Mouse (Mus musculus) forebrain, embryonic 15.5 days (tissue): ENCODE data around the gene Neurl1b. TPM values are rescaled to one million over a fixed set of nuclear protein-coding genes. Genes with fewer than 3 reads are reported as not detected.

Source experiments
- ATAC-seq: fragments of 200-750 bp; cut with Nextera tagmentation; replicated peaks from 2 replicates; pipeline ENCODE4 v1.8.0; 2017; ENCODE audit warnings: mild to moderate bottlenecking, moderate TSS enrichment, moderate library complexity
- H3K27ac ChIP-seq: fragments of 300-500 bp; sonication (generic); replicated peaks from 2 replicates; pipeline ENCODE4 v1.5.1; 2015; ENCODE audit warnings: mild to moderate bottlenecking, inconsistent platforms
- H3K27me3 ChIP-seq: fragments of 300-500 bp; sonication (generic); 2 replicates; pipeline ENCODE4 v1.6.1; 2015; ENCODE audit warnings: inconsistent platforms
- H3K36me3 ChIP-seq: fragments of 300-500 bp; sonication (generic); 2 replicates; pipeline ENCODE4 v1.6.1; 2015; ENCODE audit warnings: mild to moderate bottlenecking, inconsistent platforms
- H3K4me1 ChIP-seq: fragments of 300-500 bp; sonication (generic); 2 replicates; pipeline ENCODE4 v1.6.1; 2015; ENCODE audit warnings: inconsistent platforms
- H3K4me2 ChIP-seq: fragments of 300-500 bp; sonication (generic); replicated peaks from 2 replicates; pipeline ENCODE4 v1.6.1; 2015; ENCODE audit warnings: mild to moderate bottlenecking, inconsistent platforms
- H3K4me3 ChIP-seq: fragments of 300-500 bp; sonication (generic); 2 replicates; pipeline ENCODE4 v1.5.1; 2015; ENCODE audit warnings: mild to moderate bottlenecking, inconsistent platforms
- H3K9ac ChIP-seq: fragments of 300-500 bp; sonication (generic); replicated peaks from 2 replicates; pipeline ENCODE4 v1.6.1; 2015; ENCODE audit warnings: mild to moderate bottlenecking, inconsistent platforms
- H3K9me3 ChIP-seq: fragments of 300-500 bp; sonication (generic); 2 replicates; pipeline ENCODE4 v1.6.1; 2016; ENCODE audit warnings: inconsistent platforms
- WGBS: fragments of 180-500 bp; shearing (Covaris S2); methylation state at CpG from one replicate; pipeline ENCODE4 v1.1.7; 2015; ENCODE audit warnings: mixed read lengths; 5-methylcytosine and 5-hydroxymethylcytosine counted together
- polyA plus RNA-seq: library from polyadenylated mRNA; unstranded; fragments of >200 nt; fragmentation: Nextera tagmentation; extraction: Ambion mirVana; gene quantifications from 2 replicates; pipeline ENCODE4 v1.2.1, GENCODE M21; 2015

The Neurl1b gene
- polyA plus RNA-seq, 1 experiment from 2014 or later = 2.7 TPM

DNA sequence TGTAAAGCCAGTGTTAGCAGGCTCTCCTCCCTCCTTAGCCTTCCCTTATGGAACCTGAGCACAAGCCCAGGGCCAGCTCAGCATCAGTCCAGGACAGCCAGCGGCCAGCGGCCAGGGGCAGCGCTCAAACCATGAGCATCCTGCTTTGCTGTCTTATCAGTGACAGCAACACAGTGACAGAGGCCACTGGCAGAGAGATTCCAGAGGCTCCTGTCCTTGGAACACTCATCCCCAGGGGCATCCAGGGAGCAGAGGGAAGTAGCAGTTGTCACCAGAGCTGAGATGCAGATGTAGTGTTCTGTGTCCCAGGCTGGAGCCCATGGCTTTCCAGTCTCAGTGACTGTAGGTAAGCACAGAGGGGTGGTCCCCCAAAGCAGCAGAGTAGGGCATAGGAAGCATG, 32.5 kb upstream of the Neurl1b start:
- Histone ChIP-seq H3K27ac (peak overlapping the region; percentile 91), H3K27me3 (no peaks in the 10 kb centered on the region), H3K36me3 (no peaks in the 10 kb centered on the region), H3K4me1 (peaks cover 26% of the 10 kb centered on the region), H3K9me3 (no peaks in the 10 kb centered on the region), H3K9ac (no peak overlapping the region), H3K4me3 (no peak overlapping the region), H3K4me2 (no peak overlapping the region)
- ATAC-seq = no peak
- 82% methylated on average over 3 of the region's 3 CpGs for WGBS

DNA sequence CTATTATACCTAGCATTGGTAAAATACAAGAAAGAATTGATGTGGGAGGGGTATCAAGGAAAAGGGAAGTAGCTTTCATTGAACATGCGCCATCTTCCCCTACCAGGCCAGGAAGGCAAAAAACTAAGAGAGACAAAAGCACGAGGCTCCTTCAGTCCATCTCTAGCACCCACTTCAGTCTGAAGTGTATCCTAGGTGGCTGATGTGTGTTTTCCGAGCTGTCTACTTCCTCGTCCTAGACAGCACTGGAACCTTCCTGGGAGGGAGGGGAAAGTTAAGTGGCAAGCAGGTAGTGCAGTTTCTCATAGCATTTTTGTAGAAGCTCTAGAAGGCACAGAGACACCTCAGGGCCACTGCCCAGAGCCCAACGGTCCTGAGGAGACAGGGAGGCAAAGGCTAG, 31.9 kb upstream of the Neurl1b start:
- 78% methylated on average over 5 of the region's 5 CpGs for WGBS
- ATAC-seq = no peak

DNA sequence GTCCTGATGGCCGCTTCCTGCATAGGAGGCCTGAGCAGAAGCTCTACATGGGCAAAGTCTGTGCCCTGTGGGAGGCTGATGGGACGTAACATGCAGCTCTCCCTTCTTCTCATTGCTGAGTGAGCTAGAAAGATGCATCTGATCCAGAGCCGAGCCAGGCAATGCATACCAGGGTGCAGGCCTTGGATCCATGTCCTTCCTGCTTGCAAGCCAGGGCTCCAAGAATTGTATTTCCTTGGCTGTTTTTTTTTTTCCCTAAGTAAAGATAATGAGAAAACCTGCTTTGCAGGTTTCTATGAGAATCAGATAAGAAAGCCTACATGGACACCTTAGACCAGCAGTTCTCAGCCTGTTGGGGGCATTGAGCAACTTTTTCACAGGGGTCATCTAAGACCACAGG, 30.5 kb upstream of the Neurl1b start:
- no peak overlapping the region for H3K9ac ChIP-seq
- no peak overlapping the region for H3K27ac ChIP-seq
- 93% methylated on average over 3 of the region's 3 CpGs for WGBS
- H3K4me2 ChIP-seq = no peak overlapping the region
- H3K9me3 ChIP-seq = no peaks in the 10 kb centered on the region
- ATAC-seq = no peak
- no peaks in the 10 kb centered on the region for H3K36me3 ChIP-seq
- H3K4me3 ChIP-seq = no peak overlapping the region
- H3K27me3 ChIP-seq = no peaks in the 10 kb centered on the region
- peaks cover 26% of the 10 kb centered on the region for H3K4me1 ChIP-seq

More for the DNA sequence above, 31.9 kb upstream of the Neurl1b start:
- Histone ChIP-seq H3K4me1 (peaks cover 26% of the 10 kb centered on the region), H3K36me3 (no peaks in the 10 kb centered on the region), H3K27me3 (no peaks in the 10 kb centered on the region), H3K9me3 (no peaks in the 10 kb centered on the region), H3K27ac (no peak overlapping the region), H3K4me3 (no peak overlapping the region), H3K4me2 (no peak overlapping the region), H3K9ac (no peak overlapping the region)

DNA sequence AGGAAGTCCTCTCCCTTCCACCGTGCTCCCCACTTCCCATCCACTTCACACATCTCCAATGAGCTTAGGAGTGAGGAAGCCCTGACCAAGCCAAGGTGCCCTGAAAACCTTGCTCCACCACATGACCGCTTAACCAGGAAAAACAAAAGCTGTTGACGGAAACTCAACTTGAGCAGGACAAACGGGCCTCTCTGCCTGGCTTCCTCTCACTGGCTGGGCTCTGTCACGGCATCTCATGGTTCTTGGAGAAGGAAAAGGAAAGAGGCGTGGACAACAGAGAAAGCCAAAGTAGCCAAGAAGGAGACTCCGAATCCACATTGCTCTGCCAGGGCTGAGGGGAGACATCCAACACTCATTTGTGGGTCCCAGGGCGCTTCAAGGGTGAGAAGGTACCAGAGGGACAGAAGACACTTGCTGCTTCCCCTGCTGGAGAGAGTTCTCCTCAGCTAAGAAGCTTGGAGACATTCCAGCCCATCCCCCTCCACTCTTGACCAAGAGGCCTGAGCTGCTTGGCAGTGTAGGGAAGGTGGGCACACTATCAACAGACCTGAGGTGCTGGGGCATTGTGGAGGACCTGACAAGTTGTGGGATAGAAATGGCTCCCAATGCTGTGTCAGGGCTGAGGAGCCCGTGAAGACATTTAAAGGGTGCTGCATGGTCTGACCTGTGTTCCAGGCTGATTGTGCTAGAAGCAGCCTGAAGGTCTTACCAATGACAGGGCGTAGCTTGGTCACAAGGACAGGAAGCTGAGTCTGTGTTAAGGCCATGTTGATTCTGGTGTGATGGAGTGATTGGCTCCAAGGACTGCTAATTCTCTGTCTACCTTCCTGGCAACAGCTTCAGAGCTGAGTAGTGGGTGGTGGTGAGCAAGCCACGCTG, 29.1 kb upstream of the Neurl1b start:
- 89% methylated on average over 11 of the region's 11 CpGs for WGBS

DNA sequence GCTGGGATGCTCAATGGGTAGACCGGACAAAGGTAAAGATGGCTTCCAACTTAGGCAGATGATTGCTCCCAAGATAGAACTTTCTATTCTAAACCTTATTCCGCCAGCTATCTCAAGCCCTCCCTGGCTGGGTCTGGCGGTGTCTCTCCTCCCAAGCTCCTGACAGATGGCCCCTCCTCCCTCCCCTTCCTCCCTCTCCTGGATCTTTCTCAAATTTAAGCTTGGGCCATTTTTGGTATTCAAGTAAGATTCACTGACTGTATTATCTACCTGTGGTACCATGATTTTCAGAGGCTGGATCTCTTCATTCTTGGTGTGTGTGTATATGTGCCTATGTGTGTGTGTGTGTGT, 28.5 kb upstream of the Neurl1b start:
- no peak for ATAC-seq
- Histone ChIP-seq H3K9me3 (no peaks in the 10 kb centered on the region), H3K9ac (no peak overlapping the region), H3K27ac (no peak overlapping the region), H3K27me3 (no peaks in the 10 kb centered on the region), H3K4me3 (no peak overlapping the region), H3K36me3 (no peaks in the 10 kb centered on the region), H3K4me1 (peaks cover 18% of the 10 kb centered on the region), H3K4me2 (no peak overlapping the region)
- WGBS = 90% methylated on average over 3 of the region's 3 CpGs

More for the DNA sequence above, 29.1 kb upstream of the Neurl1b start:
- no peak overlapping the region for H3K9ac ChIP-seq
- H3K4me3 ChIP-seq = no peak overlapping the region
- ATAC-seq = no peak
- H3K4me2 ChIP-seq = no peak overlapping the region
- no peak overlapping the region for H3K27ac ChIP-seq
- no peaks in the 10 kb centered on the region for H3K36me3 ChIP-seq
- H3K4me1 ChIP-seq = peaks cover 19% of the 10 kb centered on the region
- no peaks in the 10 kb centered on the region for H3K9me3 ChIP-seq
- no peaks in the 10 kb centered on the region for H3K27me3 ChIP-seq

DNA sequence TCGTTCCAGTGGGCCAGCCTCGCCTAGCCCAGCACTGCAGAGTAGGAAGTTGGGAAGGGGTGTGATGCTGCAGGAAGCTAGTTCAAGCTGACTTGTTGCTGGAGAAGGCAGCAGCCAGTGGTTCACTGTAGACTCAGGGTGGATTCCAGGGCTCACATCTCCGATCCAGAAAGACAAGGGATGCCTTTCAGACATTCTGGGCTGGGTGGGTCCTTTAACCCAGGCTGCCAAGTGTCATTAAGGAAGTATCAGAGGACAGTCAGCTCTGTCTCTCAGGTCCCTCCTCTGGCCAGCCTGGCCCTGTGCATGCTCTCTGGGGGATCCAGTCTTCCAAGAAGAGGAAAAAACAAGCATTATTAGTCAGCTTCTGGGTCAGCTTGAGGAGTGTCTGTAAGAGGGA, 26.5 kb upstream of the Neurl1b start:
- 77% methylated on average over 3 of the region's 3 CpGs for WGBS
- H3K9me3 ChIP-seq = no peaks in the 10 kb centered on the region
- no peaks in the 10 kb centered on the region for H3K27me3 ChIP-seq
- no peaks in the 10 kb centered on the region for H3K36me3 ChIP-seq
- H3K4me1 ChIP-seq = 0 out of 2 replicates have a peak, but pooled peaks cover 4% of the 10 kb centered on the region
- H3K27ac ChIP-seq = no peak overlapping the region
- no peak for ATAC-seq
- H3K4me2 ChIP-seq = no peak overlapping the region
- H3K9ac ChIP-seq = no peak overlapping the region
- H3K4me3 ChIP-seq = no peak overlapping the region

DNA sequence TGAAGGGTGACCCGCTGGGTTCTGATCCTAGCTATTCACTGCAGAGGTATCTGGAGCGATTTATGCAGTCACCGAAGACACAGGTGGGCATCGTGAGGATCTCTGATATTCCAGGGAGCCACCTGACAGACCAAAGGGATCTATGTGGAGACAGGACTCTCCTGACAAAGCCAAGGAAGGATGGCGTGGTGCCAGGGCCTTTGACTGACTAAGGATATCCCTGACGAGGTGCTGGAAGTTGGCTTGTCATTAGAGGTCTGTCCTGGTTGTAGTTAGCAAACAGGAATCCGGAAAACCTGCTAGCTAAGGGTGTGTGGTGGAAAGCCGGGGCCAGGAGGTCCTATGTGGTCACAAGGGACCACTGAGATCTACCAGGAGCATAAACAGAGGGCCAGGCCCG, 25.4 kb upstream of the Neurl1b start:
- Histone ChIP-seq H3K4me1 (0 out of 2 replicates have a peak, but pooled peaks cover 4% of the 10 kb centered on the region), H3K27ac (no peak overlapping the region), H3K36me3 (no peaks in the 10 kb centered on the region), H3K9ac (no peak overlapping the region), H3K9me3 (no peaks in the 10 kb centered on the region), H3K4me3 (no peak overlapping the region), H3K4me2 (no peak overlapping the region), H3K27me3 (no peaks in the 10 kb centered on the region)
- 81% methylated on average over 9 of the region's 9 CpGs for WGBS
- no peak for ATAC-seq

DNA sequence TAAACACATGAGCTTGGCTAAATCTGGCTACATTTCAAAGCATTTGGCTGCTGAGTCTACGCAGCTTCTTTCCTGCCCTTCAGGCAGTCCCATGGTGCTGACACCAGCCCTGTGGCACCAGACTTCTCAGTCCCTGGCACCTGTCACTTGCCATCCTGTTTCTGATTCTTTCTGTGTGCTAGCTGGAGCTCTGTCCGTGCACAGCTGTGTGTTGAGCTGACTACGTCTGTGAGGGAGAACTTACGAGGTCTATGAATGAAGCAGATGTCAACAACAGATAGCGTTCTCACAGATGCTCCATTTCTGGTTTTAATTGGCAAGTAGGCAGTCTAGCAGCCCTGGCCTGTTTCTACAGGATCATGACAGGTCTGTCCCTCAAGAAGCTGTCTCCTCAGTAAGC, 24.0 kb upstream of the Neurl1b start:
- H3K9ac ChIP-seq = no peak overlapping the region
- no peaks in the 10 kb centered on the region for H3K9me3 ChIP-seq
- no peak overlapping the region for H3K4me2 ChIP-seq
- H3K4me1 ChIP-seq = 0 out of 2 replicates have a peak, but pooled peaks cover 4% of the 10 kb centered on the region
- no peaks in the 10 kb centered on the region for H3K36me3 ChIP-seq
- 55% methylated on average over 5 of the region's 5 CpGs for WGBS
- ATAC-seq = no peak
- no peak overlapping the region for H3K27ac ChIP-seq
- H3K4me3 ChIP-seq = no peak overlapping the region
- no peaks in the 10 kb centered on the region for H3K27me3 ChIP-seq

DNA sequence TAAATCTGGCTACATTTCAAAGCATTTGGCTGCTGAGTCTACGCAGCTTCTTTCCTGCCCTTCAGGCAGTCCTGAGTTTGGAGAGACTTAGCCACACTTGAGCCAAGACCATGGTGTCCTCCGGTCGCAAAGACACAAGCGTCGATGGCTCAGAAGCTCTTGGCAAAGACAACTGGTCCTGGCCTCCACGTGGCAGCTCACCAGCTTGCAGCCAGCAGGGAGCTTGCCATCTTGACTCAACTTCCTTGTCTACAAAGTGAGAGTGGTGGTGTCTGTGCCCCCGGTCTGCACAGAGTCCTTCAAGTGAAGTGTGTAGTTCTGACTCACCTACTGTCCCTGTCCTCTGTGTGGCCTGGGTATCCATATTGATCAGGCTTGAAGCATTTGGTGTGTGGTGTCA, 22.3 kb upstream of the Neurl1b start:
- Histone ChIP-seq H3K36me3 (no peaks in the 10 kb centered on the region), H3K4me1 (0 out of 2 replicates have a peak, but pooled peaks cover 4% of the 10 kb centered on the region), H3K4me2 (no peak overlapping the region), H3K27me3 (no peaks in the 10 kb centered on the region), H3K9me3 (no peaks in the 10 kb centered on the region), H3K27ac (no peak overlapping the region), H3K4me3 (no peak overlapping the region), H3K9ac (no peak overlapping the region)
- no peak for ATAC-seq
- WGBS = 72% methylated on average over 7 of the region's 7 CpGs

DNA sequence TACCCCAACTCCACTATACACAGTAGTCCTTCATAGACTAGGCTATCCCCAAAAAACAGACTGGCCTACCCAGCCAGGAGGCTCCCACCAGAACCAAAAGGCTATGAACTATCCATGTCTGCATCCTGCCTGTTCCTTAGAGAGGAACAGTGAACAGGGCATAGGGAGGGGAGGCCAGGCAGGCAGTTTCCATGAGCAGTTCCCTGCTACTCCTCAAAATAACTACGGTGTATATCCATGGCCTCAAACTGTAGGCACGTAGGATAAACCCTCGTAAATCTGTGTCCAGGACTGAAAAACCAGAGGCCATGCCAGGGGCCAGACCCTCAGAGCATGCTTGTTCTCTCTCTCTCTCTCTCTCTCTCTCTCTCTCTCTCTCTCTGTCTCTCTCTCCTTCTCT, 17.9 kb upstream of the Neurl1b start:
- Histone ChIP-seq H3K4me2 (no peak overlapping the region), H3K36me3 (no peaks in the 10 kb centered on the region), H3K27ac (no peak overlapping the region), H3K4me3 (no peak overlapping the region), H3K27me3 (no peaks in the 10 kb centered on the region), H3K9ac (no peak overlapping the region), H3K4me1 (no peaks in the 10 kb centered on the region), H3K9me3 (no peaks in the 10 kb centered on the region)
- no peak for ATAC-seq
- WGBS = 89% methylated on average over 3 of the region's 3 CpGs

DNA sequence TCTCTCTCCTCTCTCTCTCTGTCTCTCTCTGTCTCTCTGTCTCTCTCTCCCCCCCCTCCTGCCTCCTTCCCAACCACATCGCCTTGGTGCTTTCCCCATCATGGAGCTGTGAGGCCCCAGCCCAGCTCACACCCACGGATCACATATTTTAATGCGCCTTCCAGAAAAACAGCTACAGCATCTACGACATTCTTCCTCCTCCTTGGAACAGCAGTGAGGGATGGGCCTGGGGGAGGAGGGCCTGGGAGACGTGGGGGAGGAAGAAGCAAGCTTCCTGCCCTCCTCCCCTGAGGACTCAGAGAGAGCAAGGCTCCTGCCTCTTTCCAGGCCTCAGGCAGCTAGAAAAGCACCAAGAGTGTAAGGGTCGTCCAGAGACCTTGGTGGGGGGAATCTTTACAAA, 17.3 kb upstream of the Neurl1b start:
- no peak for ATAC-seq
- Histone ChIP-seq H3K9me3 (no peaks in the 10 kb centered on the region), H3K27me3 (no peaks in the 10 kb centered on the region), H3K4me3 (no peak overlapping the region), H3K36me3 (no peaks in the 10 kb centered on the region), H3K27ac (no peak overlapping the region), H3K9ac (no peak overlapping the region), H3K4me1 (no peaks in the 10 kb centered on the region), H3K4me2 (no peak overlapping the region)
- WGBS = 45% methylated on average over 6 of the region's 6 CpGs

DNA sequence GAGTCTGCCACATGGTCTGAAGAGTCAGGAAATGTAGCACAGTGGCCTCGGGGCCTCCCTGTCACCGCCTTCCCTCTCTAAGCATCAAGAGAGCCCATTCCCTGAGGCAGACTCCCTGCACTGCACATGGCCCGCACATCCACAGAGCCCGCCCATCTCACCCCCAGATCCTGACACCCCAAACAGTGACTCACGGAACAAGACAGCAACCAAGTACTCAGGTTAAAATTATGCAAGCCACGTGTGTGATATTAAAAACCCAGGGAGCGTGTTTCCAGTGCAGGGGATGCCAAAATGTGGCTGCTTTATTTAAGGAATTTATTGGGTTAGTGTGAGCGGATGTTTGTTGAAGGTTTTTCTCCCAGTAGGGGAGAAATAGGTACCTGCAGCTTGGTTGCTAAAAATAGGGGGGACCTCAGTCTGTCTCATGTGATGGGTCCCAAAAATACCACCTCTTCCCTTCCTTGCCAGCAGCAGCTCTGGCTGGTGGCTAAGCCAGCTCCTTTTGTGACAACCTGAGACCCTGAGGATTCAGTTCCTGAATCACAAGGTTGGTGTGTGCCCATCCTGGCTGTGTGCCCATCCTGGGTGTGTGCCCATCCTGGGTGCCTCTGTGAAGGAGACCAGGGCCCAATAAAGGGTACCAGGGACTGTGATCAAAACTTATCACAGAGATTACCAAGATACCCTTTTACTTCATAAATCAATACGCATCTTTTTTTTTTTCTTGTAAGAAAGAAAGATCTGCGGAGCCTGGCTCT, 9.1 kb upstream of the Neurl1b start:
- no peaks in the 10 kb centered on the region for H3K9me3 ChIP-seq
- H3K9ac ChIP-seq = no peak overlapping the region
- H3K27me3 ChIP-seq = 0 out of 2 replicates have a peak, but pooled peaks cover 2% of the 10 kb centered on the region
- H3K36me3 ChIP-seq = no peaks in the 10 kb centered on the region
- ATAC-seq = no peak
- H3K4me2 ChIP-seq = no peak overlapping the region
- WGBS = 82% methylated on average over 10 of the region's 10 CpGs
- H3K4me3 ChIP-seq = no peak overlapping the region
- no peaks in the 10 kb centered on the region for H3K4me1 ChIP-seq
- H3K27ac ChIP-seq = no peak overlapping the region
